In the genomic region with DNA sequence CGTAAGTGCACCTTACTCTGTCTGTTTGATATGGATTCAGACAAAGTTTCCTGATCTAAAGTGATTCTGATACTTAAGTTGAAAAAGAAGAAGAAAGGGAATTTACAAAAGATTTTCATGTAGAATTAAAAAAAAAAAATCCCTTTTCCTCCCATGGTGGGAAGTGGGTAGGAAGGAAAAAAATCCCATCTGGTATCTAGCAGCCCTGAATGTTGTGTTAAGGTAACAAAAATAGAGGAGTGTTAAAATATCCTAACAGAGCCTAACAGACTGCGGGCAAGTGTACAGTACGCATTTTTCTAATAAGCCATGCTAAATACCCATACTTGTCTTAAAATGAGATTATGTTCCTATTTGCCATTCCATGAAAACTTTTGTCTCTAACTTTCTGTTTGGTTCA, we compare ENCODE assay signal across 18 mouse cellular contexts.
DNase-seq lines count a peak whose midpoint lies in the region; TF ChIP-seq lines count a peak whose summit lies in the region.
"Had no signal": no experiment of that assay in that cellular context is flagged by ENCODE, and none has a peak within 500 bp of the region (broad histone marks: within the 10 kb centered on the region; RNA-seq: fewer than 3 reads in every experiment).

No protein-coding gene starts in this region.

- H3K4me1 ChIP-seq in heart, adult 2 months (ENCODE audit: control insufficient read depth, insufficient read depth, low read length), result peaks cover 38% of the 10 kb centered on the region
- H3K4me1 ChIP-seq: embryonic facial prominence, embryonic 12.5 days; forebrain, embryonic 13.5 days had no signal

- peaks cover 60% of the 10 kb centered on the region for H3K36me3 ChIP-seq in heart, adult 2 months (ENCODE audit: control insufficient read depth, insufficient read depth, low read length)
- H3K36me3 ChIP-seq: embryonic facial prominence, embryonic 10.5 days; embryonic facial prominence, embryonic 12.5 days; forebrain, embryonic 15.5 days had no signal

- TF ChIP-seq CTCF in heart, adult 2 months (IDR thresholded peaks at IDR 0.05), result no peak

- H3K27me3 ChIP-seq in heart, adult 2 months (ENCODE audit: control insufficient read depth, insufficient read depth, low read length), result no peaks in the 10 kb centered on the region
- H3K27me3 ChIP-seq: embryonic facial prominence, embryonic 12.5 days; forebrain, embryonic 13.5 days; forebrain, embryonic 15.5 days had no signal

- peaks cover 9% of the 10 kb centered on the region for H3K79me2 ChIP-seq in heart, adult 2 months (replicated peaks; ENCODE audit: control insufficient read depth, insufficient read depth, low read length)

- no peak overlapping the region for H3K9ac ChIP-seq in heart, adult 2 months (ENCODE audit: low read depth, low read length)
- H3K9ac ChIP-seq: embryonic facial prominence, embryonic 12.5 days; forebrain, embryonic 13.5 days; forebrain, embryonic 15.5 days; forebrain, postnatal 0 days had no signal

- DNase-seq in heart, adult 2 months, result no peak
- DNase-seq in heart, adult 9 months (ENCODE audit: low spot score in 2 of 2), result no peak
- DNase-seq in layer of hippocampus, adult 9-11 months, result peak; percentile 48
- DNase-seq in layer of hippocampus, postnatal 14 days (ENCODE audit: low spot score in 2 of 2), result no peak
- no peak for DNase-seq in testis, postnatal 14 days (ENCODE audit: low spot score)
- DNase-seq: adrenal gland, adult 2 months; adrenal gland, postnatal 10 days; adrenal gland, postnatal 25 days; cerebellum, adult 11-12 months; cerebellum, adult 2 months; cerebellum, adult 9-10 months; cerebellum, postnatal 10 days; cerebellum, postnatal 25 days; forebrain, postnatal 0 days had no signal

- peak overlapping the region; percentile 0; the same call in 1 of the 2 replicates for H3K27ac ChIP-seq in heart, adult 2 months
- H3K27ac ChIP-seq: embryonic facial prominence, embryonic 10.5 days; embryonic facial prominence, embryonic 12.5 days; forebrain, embryonic 13.5 days; forebrain, embryonic 15.5 days had no signal

- TF ChIP-seq EP300 in heart, adult 2 months (IDR thresholded peaks at IDR 0.05; ENCODE audit: insufficient read depth, low read depth, low read length), result no peak

- TF ChIP-seq POLR2A in heart, adult 2 months (IDR thresholded peaks at IDR 0.05; ENCODE audit: insufficient read depth, low read depth, low read length), result no peak

- WGBS in heart, adult 2 months, result 79% methylated on average over 3 of the region's 3 CpGs

- no peak overlapping the region for H3K4me3 ChIP-seq in heart, adult 2 months
- H3K4me3 ChIP-seq: embryonic facial prominence, embryonic 10.5 days; embryonic facial prominence, embryonic 12.5 days; forebrain, embryonic 13.5 days; forebrain, embryonic 15.5 days had no signal

- intact Hi-C loops in heart, adult 2 months (cut with DNase I), result no loop called here
